Mouse (Mus musculus): Measurements from ENCODE around the gene Chd6.

- TF ChIP-seq CTCF (IDR thresholded peaks at IDR 0.05; ENCODE audit: extremely low read depth, insufficient read depth, insufficient read length, insufficient replicate concordance): no peak
- no peak for TF ChIP-seq POLR2A (IDR thresholded peaks at IDR 0.05; ENCODE audit: low read depth, low read length)
These were observed 18.7 kb downstream of the Chd6 start for GRCm38 (mm10) chr2:161090200-161090599.

Data from spleen, adult 2 months (tissue).